Comparison of ENCODE assay signal across 17 mouse cellular contexts in genomic region chr10:84835596-84835995, GRCm38 (mm10).
DNase-seq lines count a peak whose midpoint lies in the region; ATAC-seq lines count a peak whose summit lies in the region.
"Had no signal": no experiment of that assay in that cellular context is flagged by ENCODE, and none has a peak within 500 bp of the region (broad histone marks: within the 10 kb centered on the region; RNA-seq: fewer than 3 reads in every experiment).

No protein-coding gene starts in this region.

- peaks cover 97% of the 10 kb centered on the region for H3K36me3 ChIP-seq in midbrain, embryonic 10.5 days
- H3K36me3 ChIP-seq in midbrain, embryonic 15.5 days (replicated peaks), result no peaks in the 10 kb centered on the region
- H3K36me3 ChIP-seq: embryonic facial prominence, embryonic 12.5 days; kidney, embryonic 15.5 days; liver, embryonic 12.5 days had no signal

- no peaks in the 10 kb centered on the region for H3K27me3 ChIP-seq in midbrain, embryonic 10.5 days (ENCODE audit: low read depth, poor library complexity, severe bottlenecking)
- H3K27me3 ChIP-seq in midbrain, embryonic 15.5 days (replicated peaks), result no peaks in the 10 kb centered on the region
- H3K27me3 ChIP-seq: embryonic facial prominence, embryonic 12.5 days; kidney, embryonic 15.5 days; liver, embryonic 12.5 days; neural tube, embryonic 12.5 days had no signal

- H3K9ac ChIP-seq in midbrain, embryonic 15.5 days, result no peak overlapping the region
- H3K9ac ChIP-seq: embryonic facial prominence, embryonic 12.5 days; kidney, embryonic 15.5 days; liver, embryonic 12.5 days; liver, postnatal 0 days; neural tube, embryonic 12.5 days had no signal

- 68% methylated on average over 6 of the region's 6 CpGs for WGBS in midbrain, embryonic 10.5 days
- 74% methylated on average over 6 of the region's 6 CpGs for WGBS in midbrain, embryonic 15.5 days

- H3K27ac ChIP-seq in midbrain, embryonic 10.5 days (replicated peaks), result 0 out of 2 replicates have a peak overlapping the region, but pooled peaks have one; percentile 0
- no peak overlapping the region for H3K27ac ChIP-seq in midbrain, embryonic 15.5 days
- H3K27ac ChIP-seq: embryonic facial prominence, embryonic 12.5 days; kidney, embryonic 15.5 days; left cerebral cortex, adult 2 months; liver, embryonic 12.5 days; neural tube, embryonic 12.5 days had no signal

- H3K4me3 ChIP-seq in midbrain, embryonic 10.5 days, result no peak overlapping the region
- H3K4me3 ChIP-seq in midbrain, embryonic 15.5 days, result no peak overlapping the region
- H3K4me3 ChIP-seq: embryonic facial prominence, embryonic 12.5 days; kidney, embryonic 15.5 days; left cerebral cortex, adult 2 months; liver, embryonic 12.5 days; myocyte; neural tube, embryonic 12.5 days had no signal

- peaks cover 18% of the 10 kb centered on the region for H3K4me1 ChIP-seq in midbrain, embryonic 10.5 days
- H3K4me1 ChIP-seq in midbrain, embryonic 15.5 days, result no peaks in the 10 kb centered on the region
- H3K4me1 ChIP-seq: embryonic facial prominence, embryonic 12.5 days; liver, embryonic 12.5 days had no signal

- ATAC-seq in midbrain, embryonic 15.5 days (replicated peaks), result no peak
- ATAC-seq: forebrain, embryonic 14.5 days; hindbrain, embryonic 16.5 days; liver, embryonic 12.5 days; liver, postnatal 0 days had no signal

- no peaks in the 10 kb centered on the region for H3K9me3 ChIP-seq in midbrain, embryonic 10.5 days (replicated peaks)
- no peaks in the 10 kb centered on the region for H3K9me3 ChIP-seq in midbrain, embryonic 15.5 days
- H3K9me3 ChIP-seq: embryonic facial prominence, embryonic 12.5 days; kidney, embryonic 15.5 days; liver, embryonic 12.5 days; neural tube, embryonic 12.5 days had no signal

- DNase-seq in adrenal gland, postnatal 10 days, result peak; percentile 35
- DNase-seq in adrenal gland, adult 2 months, result no peak
- DNase-seq in gastrocnemius, postnatal 14 days, result peak; percentile 17
- DNase-seq in gastrocnemius, postnatal 10 days, result no peak
- no peak for DNase-seq in midbrain, embryonic 10.5 days (ENCODE audit: low spot score)
- no peak for DNase-seq in left cerebral cortex, adult 11 months (ENCODE audit: low spot score)
- DNase-seq: liver, postnatal 0 days had no signal

- no peak overlapping the region for H3K4me2 ChIP-seq in midbrain, embryonic 15.5 days
- H3K4me2 ChIP-seq: embryonic facial prominence, embryonic 12.5 days; kidney, embryonic 15.5 days; liver, embryonic 12.5 days; midbrain, embryonic 11.5 days; neural tube, embryonic 12.5 days had no signal

- intact Hi-C loops in gastrocnemius, postnatal 14 days (cut with DNase I; ENCODE audit: low total_unique reads), result loop anchor here (5.0 kb wide), 1 partner anchor 152 kb away; no protein-coding TSS in a partner anchor

Comparison
In these comparisons a context has a peak if more than half of its experiments do, and no peak if none do; other contexts are left out.
1. DNase-seq: peak in adrenal gland, postnatal 10 days (single experiment) and gastrocnemius, postnatal 14 days (single experiment); none in adrenal gland, adult 2 months (single experiment), gastrocnemius, postnatal 10 days (single experiment), midbrain, embryonic 10.5 days (single experiment) and left cerebral cortex, adult 11 months (single experiment).